Mouse (Mus musculus): ENCODE data around the gene Sult1b1.
"Not testable (repeated sequence)": the region's sequence is repeated elsewhere in the genome, so short reads cannot be mapped to it uniquely, and the experiment has no call there.

Gene Sult1b1

DNA sequence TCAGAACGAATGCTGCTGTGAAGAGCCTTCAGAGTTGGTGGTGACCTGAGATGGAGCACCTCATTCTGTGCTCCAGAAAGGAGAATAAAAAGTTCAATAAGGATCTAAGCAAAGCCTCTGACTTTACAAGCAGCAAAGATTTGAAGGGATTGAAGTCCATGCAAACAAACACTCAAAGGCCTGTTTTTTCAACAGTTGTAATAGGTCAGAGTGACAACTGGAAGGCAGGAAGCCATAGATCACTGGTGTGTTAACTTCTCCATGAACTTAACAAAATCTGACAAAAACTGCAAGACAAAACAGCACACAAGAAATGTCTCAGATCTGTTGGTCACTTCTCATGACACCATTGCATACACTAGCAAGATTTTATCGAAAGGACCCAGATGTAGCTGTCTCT, at the start of gene Sult1b1:
Gene Sult1b1, minus strand, starts transcription at position 85 of the 400 bp plus-strand sequence.
- DNase-seq, result no peak

DNA sequence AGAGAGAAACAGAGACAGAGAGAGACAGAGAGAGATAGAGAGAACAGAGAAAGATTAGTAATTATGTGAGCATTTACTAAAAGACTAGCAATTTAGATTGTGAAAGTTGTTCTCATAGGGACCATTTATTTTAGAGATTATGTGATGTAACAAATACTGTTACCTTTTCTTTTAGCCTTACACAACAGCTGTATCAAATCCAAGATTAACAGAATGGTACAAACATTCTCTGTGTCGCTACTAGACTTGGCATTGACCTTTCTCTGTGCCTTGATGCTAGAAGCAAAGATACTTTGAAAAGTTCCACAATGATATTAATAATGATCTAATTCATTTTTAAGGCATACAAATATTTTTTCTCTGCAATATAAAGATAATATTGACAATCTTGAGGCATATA, 42.4 kb upstream of the Sult1b1 start:
- no peak for DNase-seq

DNA sequence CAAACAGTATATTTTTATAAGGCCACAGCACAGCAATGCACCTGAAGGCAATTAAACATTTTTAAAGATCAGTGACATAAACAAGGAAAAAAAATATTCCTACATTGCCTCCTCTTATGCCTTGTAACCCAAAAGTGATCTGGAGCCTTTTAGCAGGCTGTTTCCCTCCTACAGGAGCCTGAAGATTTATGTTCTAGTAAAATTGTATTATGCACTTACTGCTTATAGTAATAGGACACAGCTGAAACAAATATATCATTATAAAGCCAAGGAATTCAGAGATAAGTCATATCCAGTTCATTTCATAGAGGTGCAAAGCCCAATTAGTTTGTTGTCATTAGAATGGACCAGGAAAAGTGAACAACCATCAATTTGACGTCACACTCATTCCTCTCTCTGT, 36.2 kb upstream of the Sult1b1 start:
- DNase-seq, result no peak

DNA sequence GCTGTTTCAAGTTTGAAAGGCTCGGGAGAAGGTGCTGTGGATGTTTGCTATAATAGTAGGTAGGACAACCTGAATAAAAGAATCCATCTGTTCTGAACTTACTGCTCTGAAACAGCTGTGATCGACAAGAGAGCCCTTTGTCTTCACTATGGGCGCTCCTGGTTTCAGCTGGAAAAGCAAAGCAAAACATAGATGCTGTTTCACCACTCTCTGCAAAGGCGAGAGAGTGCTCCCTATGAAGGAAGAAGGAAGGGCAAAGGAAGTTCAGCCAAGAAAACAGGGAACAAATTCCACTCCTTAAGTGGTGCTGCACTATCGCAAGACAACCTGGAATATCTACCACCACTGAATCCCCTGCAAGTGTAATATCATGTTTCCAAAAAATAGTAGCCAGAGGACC, 35.5 kb upstream of the Sult1b1 start:
- no peak for DNase-seq

DNA sequence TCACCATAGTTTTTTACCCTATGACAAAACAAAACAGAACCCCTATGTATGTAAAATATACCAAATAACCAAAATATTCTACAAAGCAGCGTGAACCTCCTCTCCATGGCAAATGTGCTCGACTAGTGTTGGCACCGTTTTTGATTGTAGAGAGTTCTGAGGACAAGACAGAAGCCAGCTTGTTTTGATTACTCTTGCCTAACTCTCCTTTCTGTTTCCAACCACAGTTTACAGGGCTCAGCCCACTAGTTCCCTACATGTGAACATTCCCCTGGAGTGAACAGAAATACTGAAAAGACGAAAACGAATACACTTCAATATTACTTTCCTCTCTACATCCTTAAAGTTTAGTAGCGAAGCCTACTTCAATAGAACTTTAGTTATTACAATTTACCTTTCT, 34.8 kb upstream of the Sult1b1 start:
- no peak for DNase-seq

DNA sequence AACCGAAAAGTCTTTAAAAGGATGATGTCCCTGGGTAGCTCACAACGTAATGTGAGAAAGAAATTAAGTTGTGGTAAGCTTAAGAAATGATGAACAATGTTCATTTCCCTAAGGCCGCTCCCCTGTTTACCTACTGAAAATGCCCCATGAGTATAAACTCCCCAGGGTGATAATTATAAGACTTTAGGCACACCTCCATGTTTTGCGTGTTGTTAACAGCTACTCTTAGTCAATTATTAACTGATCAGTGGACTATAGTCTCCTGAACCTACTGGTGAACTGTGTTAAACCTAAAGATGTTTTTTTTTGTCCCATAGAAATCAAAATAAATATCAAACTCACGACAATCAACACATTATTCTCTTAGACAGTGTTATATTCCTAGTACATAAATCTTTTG, 30.9 kb upstream of the Sult1b1 start, which contains the start of gene Sult1d1:
Gene Sult1d1, minus strand, starts transcription at position 183 of the 400 bp plus-strand sequence.
- no peak for DNase-seq

DNA sequence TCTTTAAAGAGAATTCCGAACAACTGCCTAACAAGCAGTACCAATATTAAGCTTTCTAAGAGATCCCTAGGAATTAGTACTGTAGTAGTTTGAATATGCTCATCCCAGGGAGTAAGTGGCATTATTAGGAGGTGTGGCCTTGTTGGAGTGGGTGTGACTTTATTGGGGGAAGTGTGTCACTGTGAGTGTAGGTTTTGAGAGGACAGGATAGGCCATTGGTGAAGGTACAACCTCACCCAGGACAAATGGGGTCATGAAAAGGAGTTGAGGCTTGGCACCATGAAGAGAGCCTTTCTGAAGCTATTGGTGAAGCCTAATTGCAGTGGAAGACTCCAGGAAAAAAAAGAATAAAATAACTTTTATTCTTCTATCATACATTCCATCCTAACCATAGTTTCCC, 29.3 kb upstream of the Sult1b1 start:
- DNase-seq, result no peak

DNA sequence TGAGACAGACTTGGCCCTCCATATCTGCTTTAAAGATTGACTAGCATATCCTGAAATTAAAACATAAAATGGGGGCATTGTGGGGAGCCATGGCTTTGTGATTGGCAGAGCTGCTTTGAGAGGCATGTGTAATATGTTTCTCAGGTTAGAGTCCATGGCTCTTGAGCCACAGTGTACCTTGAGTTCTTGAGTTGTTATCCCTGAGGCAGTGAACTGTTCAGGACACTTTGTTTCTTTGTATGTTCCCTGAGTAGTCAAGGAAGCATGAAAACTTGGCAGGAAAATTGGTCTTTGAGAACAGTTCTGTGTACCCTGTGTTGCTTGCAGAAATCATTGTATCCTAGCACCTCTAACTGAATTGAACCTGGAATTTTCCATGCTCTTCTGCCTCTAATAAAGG, 25.0 kb upstream of the Sult1b1 start:
- no peak for DNase-seq

DNA sequence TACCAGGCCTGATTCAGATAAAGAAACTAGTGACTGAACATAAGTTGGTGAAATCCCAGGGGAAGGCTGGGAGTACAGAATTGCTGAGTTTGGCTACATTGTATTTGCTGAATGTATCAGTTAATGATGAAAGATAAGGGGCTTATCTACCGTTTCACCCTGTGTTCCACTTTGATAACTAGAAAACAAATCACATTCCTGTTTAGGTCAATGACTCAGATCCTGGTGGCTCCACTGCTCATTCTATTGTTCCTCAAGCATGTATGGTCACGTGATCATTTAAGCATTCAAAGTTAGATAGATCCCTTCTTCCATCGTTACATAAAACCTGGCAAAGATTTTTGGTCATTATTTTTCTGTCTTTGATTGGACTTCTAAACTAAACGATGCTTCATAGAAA, 24.5 kb upstream of the Sult1b1 start:
- DNase-seq, result no peak

DNA sequence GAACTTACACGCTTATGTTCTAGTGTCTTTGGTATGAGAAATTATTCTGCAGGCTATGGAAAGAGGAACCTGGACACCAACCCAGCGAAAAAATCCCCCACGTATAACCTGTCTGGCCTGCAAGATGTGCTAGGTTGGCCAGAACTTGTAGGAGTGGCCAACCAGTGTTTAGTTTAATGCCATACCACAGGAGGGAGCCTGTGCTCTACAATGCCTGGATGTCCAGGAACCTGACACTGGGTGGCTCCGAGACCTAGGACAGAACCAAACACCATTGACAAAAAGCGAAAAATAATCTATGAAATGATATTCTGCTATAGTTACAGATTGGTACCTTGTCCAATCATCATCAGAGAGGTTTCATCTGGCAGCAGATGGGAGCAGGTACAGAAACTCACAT, 22.1 kb upstream of the Sult1b1 start:
- DNase-seq, result no peak

DNA sequence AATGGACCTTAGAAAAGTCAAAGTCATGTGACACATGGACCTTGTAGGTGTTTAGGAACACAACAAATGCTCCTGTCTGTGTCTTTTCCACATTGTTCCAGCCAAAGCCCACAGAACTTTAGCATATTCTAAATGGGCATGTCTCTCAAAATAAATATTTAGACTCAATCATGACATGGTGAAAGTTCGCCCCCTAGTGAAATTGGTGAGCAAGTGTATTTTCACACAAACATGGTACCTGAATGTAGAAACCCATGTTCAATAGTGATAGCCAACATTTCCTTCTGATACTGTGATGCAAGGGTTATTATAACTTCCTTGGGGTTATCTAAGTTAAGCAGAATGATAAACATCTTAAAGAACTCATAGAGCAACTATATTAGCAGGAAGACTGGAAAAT, 12.9 kb upstream of the Sult1b1 start:
- DNase-seq, result no peak

DNA sequence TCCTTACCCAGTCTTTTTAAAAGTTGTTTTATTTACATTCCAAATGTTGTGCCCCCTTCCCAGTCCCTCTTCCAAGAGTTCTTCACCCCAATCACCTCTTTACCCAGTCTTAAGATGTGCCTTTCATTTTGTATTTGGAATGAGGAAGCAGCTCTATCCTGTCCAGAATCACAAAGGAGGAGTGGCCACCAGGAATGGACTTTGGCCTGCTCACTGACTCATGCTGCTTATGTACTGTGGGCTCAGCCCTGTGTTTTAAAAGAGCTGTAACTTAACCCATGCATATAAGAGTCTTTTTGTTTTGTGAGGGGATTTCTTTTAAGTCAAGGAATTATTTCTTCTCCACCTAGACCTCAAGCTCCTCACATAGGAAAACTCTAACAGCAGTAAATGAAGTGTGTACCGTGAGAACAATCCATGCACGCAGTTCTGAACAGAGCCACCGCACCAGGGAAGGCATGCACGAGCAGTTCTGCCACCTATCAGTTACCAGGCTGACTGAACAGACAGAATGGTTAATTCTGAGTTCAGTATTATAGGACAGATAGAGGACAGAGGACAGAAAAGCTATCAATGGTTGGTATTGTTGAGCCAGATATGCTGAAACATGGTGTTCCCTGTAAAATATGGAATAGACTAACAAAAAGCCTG, 1.9 kb downstream of the Sult1b1 start:
- no peak for DNase-seq

DNA sequence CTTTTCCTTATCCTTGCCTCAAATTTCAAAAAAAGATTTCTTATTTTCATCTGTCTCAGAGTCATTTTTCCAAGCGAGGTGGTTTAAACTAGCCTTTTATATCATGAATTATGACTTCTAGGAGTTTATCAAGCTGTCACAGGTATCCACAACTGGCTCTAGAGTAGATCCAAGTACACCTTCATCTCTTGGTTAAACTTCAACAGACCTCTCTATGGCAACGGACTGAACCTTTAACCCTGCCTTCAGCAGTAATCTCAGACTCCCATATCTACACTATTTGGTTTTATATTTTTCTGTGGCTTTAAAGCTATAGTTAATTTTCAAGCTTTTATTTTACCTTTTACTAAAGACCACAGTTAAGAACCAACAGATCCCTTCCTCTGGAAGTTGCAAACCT, 5.7 kb downstream of the Sult1b1 start:
- DNase-seq, result no peak

DNA sequence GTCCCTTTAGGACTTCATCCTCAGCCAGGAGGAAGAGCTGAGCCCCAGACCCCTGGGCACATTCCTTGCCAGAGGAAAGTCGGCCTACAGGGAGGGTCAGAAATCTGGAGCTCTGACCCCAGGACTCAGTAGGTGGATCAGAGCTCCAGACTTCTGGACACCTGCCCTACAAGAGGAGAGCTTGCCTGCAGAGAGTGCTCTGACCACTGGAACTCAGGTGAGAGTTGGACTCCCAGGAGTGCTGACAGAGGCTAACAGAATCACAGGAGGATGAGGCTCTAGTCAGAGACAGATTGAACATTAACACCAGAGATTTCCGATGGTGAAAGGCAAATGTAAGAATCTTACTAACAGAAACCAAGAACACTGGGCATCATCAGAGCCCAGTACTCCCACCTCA, 14.4 kb downstream of the Sult1b1 start:
- not testable (repeated sequence) for DNase-seq

DNA sequence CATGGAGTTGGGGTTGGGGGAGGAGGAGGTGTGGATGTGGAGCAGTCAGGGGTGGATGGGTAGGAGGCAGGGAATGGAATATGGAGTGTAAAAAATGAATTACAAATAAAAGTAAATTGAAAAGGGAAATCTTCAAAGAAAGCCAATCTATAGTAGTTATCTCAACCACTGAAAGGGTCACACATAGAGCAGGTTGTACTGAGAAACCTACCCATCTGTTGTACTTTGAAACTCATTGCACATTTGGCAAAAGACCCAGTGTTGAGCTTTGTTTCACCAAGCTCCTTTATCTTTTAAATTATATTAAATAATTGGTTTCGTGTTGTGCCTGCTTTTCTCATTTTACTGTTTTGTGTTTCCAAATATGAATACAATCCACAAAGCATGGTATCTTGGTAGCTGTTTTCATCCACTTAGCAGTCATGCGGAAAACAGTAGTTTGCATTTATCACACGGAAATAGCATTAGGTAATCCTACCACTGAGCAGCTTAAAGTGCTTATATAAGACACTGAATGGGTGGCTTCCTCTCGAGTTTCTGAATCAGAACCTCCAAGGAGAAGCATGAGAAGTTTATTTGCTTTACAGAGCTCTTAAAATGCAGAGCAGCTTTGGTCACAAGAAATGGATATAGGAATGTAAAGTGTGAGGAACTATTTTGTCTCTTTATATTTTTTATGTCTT, 32.1 kb downstream of the Sult1b1 start:
- no peak for DNase-seq

DNA sequence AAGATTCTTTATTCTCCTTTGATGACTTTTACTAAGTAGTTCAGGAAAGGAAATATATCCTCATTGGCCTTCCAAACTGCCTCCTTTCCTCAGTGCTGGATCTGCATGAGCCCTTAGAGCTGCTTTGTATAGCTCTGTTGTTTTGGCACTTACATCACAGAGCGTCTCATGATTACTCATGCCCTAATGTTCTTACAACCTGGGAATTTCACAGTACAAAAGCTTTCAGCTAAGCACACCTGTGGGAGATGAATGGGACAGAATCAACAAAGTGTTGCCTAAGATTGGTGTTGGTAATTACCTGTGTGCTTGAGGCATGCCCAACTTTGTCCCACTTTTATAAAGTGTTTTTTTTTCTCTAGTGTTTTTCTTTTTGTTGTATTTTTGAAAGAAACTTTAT, 35.3 kb downstream of the Sult1b1 start:
- DNase-seq, result no peak

DNA sequence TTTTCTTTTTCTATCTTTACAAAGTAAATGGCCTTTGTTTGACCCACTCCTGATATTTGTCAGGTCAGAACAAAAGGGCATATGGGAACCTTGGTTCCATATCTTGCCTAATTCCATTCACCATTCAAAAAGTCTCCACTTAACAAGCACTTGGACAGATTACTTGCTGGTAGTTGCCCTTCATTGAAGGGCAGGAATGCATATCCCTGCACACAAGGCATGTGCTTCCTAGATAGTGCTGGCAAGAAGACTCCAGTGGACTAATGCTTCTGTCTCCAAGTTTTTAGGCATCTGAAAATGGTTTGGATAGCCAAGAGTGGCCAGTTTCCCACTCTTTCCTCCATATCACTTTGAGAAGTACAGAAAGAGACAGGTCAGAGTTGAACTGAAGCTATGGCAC, 38.7 kb downstream of the Sult1b1 start:
- DNase-seq, result no peak

DNA sequence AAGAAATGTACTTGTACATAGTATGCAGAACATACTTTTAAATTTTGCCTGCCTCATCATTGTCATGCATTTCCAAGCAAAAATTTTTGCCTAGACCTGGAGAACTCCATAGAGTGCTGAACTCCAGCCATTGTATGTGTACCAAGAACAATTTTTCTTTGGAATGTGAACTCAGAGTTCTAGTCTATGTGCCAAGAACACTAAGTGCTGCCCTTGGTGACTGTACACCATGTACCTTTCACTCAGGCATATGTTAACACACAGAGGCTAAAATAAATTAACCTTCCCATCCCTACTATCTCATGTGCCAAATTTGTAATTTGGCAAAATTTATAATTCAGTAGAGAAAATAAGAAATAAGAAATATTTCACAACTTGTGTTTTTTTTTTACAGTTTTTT, 39.1 kb downstream of the Sult1b1 start:
- no peak for DNase-seq

DNA sequence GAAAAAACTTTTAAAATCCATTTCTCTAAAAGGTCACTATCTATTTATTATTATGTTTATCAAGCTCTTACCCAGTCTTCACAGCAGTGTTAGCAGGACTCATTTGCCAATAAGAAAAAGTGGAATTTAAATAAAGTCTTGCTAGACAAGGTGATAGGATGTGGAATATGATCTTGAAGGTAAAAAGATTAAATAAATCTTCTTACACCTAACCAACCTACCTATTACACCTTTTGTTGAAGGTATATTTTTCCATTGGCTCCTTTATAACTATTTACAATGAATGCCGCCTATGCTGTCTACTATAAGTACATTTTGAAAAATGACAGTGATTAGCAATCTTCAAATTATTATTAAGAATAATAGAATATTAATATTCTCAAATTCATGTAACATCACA, 47.2 kb downstream of the Sult1b1 start, which contains the start of gene Ugt2a1:
Gene Ugt2a1, minus strand, starts transcription at position 101 of the 400 bp plus-strand sequence.
- DNase-seq, result no peak

DNA sequence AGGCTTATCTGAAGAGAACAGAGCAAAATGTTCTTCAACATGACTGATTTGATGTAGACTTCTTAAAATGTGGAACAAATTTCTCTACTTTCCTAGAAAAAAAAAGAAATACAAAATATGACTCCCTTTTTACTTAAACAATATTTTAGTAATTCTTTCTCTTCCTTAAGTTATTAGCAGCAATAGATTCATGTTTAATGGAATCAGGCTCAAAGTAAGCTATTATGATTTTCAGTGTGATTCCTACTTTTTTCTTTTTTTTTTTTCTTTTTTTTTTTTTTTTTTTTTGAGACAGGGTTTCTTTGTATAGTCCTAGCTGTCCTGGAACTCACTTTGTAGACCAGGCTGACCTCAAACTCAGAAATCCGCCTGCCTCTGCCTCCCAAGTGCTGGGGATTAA, 51.3 kb downstream of the Sult1b1 start, which contains the start of gene Gm43638:
Gene Gm43638, minus strand, starts transcription at position 101 of the 400 bp plus-strand sequence.
- not testable (repeated sequence) for DNase-seq

DNA sequence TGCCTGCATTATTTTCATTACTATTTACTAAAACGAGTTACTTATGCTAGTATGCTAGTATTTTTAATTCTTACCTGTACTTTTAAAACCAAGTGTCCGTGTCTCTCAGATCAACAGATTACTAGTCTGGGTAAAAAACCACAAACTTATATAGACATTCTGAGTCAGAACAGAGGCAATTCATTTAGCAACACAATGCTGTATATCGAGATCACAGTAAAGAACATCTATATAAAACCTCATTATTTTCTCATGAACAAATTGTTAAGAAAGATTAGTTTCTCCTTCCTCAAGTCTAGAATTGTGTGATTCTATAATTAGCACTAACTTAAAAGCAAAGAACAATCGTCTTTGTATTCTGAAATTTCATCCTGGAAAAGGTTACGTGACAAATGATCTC, 55.8 kb downstream of the Sult1b1 start, which contains the start of gene Ugt2a2:
Gene Ugt2a2, minus strand, starts transcription at position 101 of the 400 bp plus-strand sequence.
- DNase-seq, result no peak

All from lung, postnatal 10 days (tissue).